Mouse (Mus musculus) liver, embryonic 16.5 days (tissue): ENCODE measurements around the gene Ppp1r8. TPM values are rescaled to one million over a fixed set of nuclear protein-coding genes. Genes with fewer than 3 reads are reported as not detected.
A peak's percentile ranks its signal among the peaks of the same experiment; 100 is the strongest.
"Not testable (repeated sequence)": the region's sequence is repeated elsewhere in the genome, so short reads cannot be mapped to it uniquely, and the experiment has no call there.

ENCODE experiments used
- ATAC-seq: fragments of 200-750 bp; cut with Nextera tagmentation; 2 replicates; pipeline ENCODE4 v1.8.0; 2017; ENCODE audit warnings: low read depth, mild to moderate bottlenecking, moderate number of reproducible peaks, moderate library complexity
- H3K27ac ChIP-seq: fragments of 300-500 bp; sonication (generic); 2 replicates; pipeline ENCODE4 v1.5.1; 2014; ENCODE audit warnings: mild to moderate bottlenecking, low read length
- H3K27me3 ChIP-seq: fragments of 300-500 bp; sonication (generic); 2 replicates; pipeline ENCODE4 v1.6.1; 2014; ENCODE audit warnings: low read depth, low read length, mixed read lengths; ENCODE audit not compliant: control insufficient read depth, insufficient read depth
- H3K36me3 ChIP-seq: fragments of 300-500 bp; sonication (generic); 2 replicates; pipeline ENCODE4 v1.6.1; 2014; ENCODE audit warnings: mild to moderate bottlenecking; ENCODE audit not compliant: control insufficient read depth, insufficient read depth
- H3K4me1 ChIP-seq: fragments of 300-500 bp; sonication (generic); 2 replicates; pipeline ENCODE4 v1.6.1; 2014; ENCODE audit warnings: low read depth, low read length, mixed read lengths; ENCODE audit not compliant: control insufficient read depth
- H3K4me2 ChIP-seq: fragments of 300-500 bp; sonication (generic); 2 replicates; pipeline ENCODE4 v1.6.1; 2014; ENCODE audit warnings: low read depth, low read length, mixed read lengths
- H3K4me3 ChIP-seq: fragments of 300-500 bp; sonication (generic); 2 replicates; pipeline ENCODE4 v1.5.1; 2014; ENCODE audit warnings: low read depth, mild to moderate bottlenecking, low read length
- H3K9ac ChIP-seq: fragments of 300-500 bp; sonication (generic); 2 replicates; pipeline ENCODE4 v1.6.1; 2014; ENCODE audit warnings: low read depth, low read length
- H3K9me3 ChIP-seq: fragments of 300-500 bp; sonication (generic); replicated peaks from 2 replicates; pipeline ENCODE4 v1.6.1; 2016; ENCODE audit warnings: low read length; ENCODE audit not compliant: control insufficient read depth
- WGBS: fragments of 180-500 bp; shearing (Covaris S2); extraction: QIAGEN DNeasy Blood & Tissue Kit; methylation state at CpG from one replicate; pipeline ENCODE4 v1.1.7; 2014; ENCODE audit not compliant: insufficient replicate concordance; 5-methylcytosine and 5-hydroxymethylcytosine counted together
- polyA plus RNA-seq: library from polyadenylated mRNA; unstranded; fragments of >200 nt; fragmentation: Nextera tagmentation; extraction: Ambion mirVana; gene quantifications from 2 replicates; pipeline ENCODE4 v1.2.1, GENCODE M21; 2015

The Ppp1r8 gene
- polyA plus RNA-seq, 1 experiment from 2014 or later, result 21.6 TPM

- Histone ChIP-seq H3K4me2 (peak overlapping the region; percentile 78), H3K36me3 (no peaks in the 10 kb centered on the region), H3K4me1 (peaks cover 13% of the 10 kb centered on the region), H3K9ac (peak overlapping the region; percentile 61), H3K27me3 (no peaks in the 10 kb centered on the region; the same call in 1 of the 2 replicates), H3K9me3 (no peaks in the 10 kb centered on the region), H3K27ac (peak overlapping the region; percentile 78), H3K4me3 (peak overlapping the region; percentile 46)
- 0 out of 2 replicates have a peak, but pooled peaks have one; percentile 52 for ATAC-seq
- 22% methylated on average over 16 of the region's 16 CpGs for WGBS
These were observed 40.8 kb downstream of the Ppp1r8 start for GRCm38 (mm10) chr4:132802171-132802637.

GRCm38 (mm10) chr4:132801176-132802077, 41.5 kb downstream of the Ppp1r8 start:
- Histone ChIP-seq H3K27ac (peak overlapping the region; percentile 78), H3K4me1 (peaks cover 15% of the 10 kb centered on the region), H3K9me3 (no peaks in the 10 kb centered on the region), H3K9ac (peak overlapping the region; percentile 61), H3K36me3 (no peaks in the 10 kb centered on the region), H3K27me3 (no peaks in the 10 kb centered on the region; the same call in 1 of the 2 replicates), H3K4me3 (peak overlapping the region; percentile 46), H3K4me2 (peak overlapping the region; percentile 78)
- WGBS, result 43% methylated on average over 18 of the region's 18 CpGs
- ATAC-seq, result peak; percentile 68

GRCm38 (mm10) chr4:132799845-132800244, 43.1 kb downstream of the Ppp1r8 start:
- 74% methylated on average over 4 of the region's 4 CpGs for WGBS
- H3K27me3 ChIP-seq, result peaks cover 10% of the 10 kb centered on the region
- no peak overlapping the region for H3K4me3 ChIP-seq
- H3K4me2 ChIP-seq, result no peak overlapping the region
- no peak for ATAC-seq
- H3K27ac ChIP-seq, result no peak overlapping the region
- H3K9me3 ChIP-seq, result no peaks in the 10 kb centered on the region
- H3K9ac ChIP-seq, result no peak overlapping the region
- peaks cover 26% of the 10 kb centered on the region for H3K4me1 ChIP-seq
- no peaks in the 10 kb centered on the region for H3K36me3 ChIP-seq

- not testable (repeated sequence) for H3K27ac ChIP-seq, ATAC-seq, H3K4me3 ChIP-seq, H3K36me3 ChIP-seq, H3K4me2 ChIP-seq, H3K9ac ChIP-seq, H3K9me3 ChIP-seq
- Histone ChIP-seq H3K27me3 (peaks cover 16% of the 10 kb centered on the region), H3K4me1 (peaks cover 26% of the 10 kb centered on the region)
- 73% methylated on average over 3 of the region's 3 CpGs for WGBS
These were observed 44.3 kb downstream of the Ppp1r8 start for GRCm38 (mm10) chr4:132798666-132799065.

GRCm38 (mm10) chr4:132798028-132798427, 44.9 kb downstream of the Ppp1r8 start:
- Histone ChIP-seq H3K4me1 (peaks cover 26% of the 10 kb centered on the region), H3K36me3 (no peaks in the 10 kb centered on the region), H3K4me2 (no peak overlapping the region), H3K27me3 (peaks cover 16% of the 10 kb centered on the region), H3K9ac (no peak overlapping the region), H3K4me3 (no peak overlapping the region), H3K27ac (no peak overlapping the region), H3K9me3 (no peaks in the 10 kb centered on the region)
- no peak for ATAC-seq
- WGBS, result 28% methylated on average over 4 of the region's 4 CpGs

GRCm38 (mm10) chr4:132797461-132797860, 45.5 kb downstream of the Ppp1r8 start:
- Histone ChIP-seq H3K36me3 (no peaks in the 10 kb centered on the region), H3K9ac (no peak overlapping the region), H3K4me3 (no peak overlapping the region), H3K4me2 (no peak overlapping the region), H3K27me3 (peaks cover 16% of the 10 kb centered on the region), H3K4me1 (peaks cover 26% of the 10 kb centered on the region), H3K9me3 (no peaks in the 10 kb centered on the region), H3K27ac (no peak overlapping the region)
- WGBS, result 35% methylated on average over 1 of the region's 1 CpGs
- no peak for ATAC-seq

- Histone ChIP-seq H3K9me3 (no peaks in the 10 kb centered on the region), H3K4me3 (peak within 1 kb of the TSS; percentile 61), H3K4me2 (peak within 1 kb of the TSS; percentile 77), H3K27ac (no peak within 1 kb of the TSS), H3K9ac (peak within 1 kb of the TSS; percentile 43), H3K4me1 (peaks cover 15% of the 10 kb centered on the region), H3K36me3 (no peaks in the 10 kb centered on the region), H3K27me3 (peaks cover 16% of the 10 kb centered on the region)
- peak; percentile 66 for ATAC-seq
- WGBS, result 1% methylated on average over 21 of the region's 21 CpGs
These were observed 46.6 kb downstream of the Ppp1r8 start, which contains the start of gene Themis2 for GRCm38 (mm10) chr4:132796196-132796886. Gene Themis2 (minus strand): TSS chr4:132796387.

GRCm38 (mm10) chr4:132795171-132795570, 47.8 kb downstream of the Ppp1r8 start:
- Histone ChIP-seq H3K4me2 (peak overlapping the region; percentile 77; the same call in 1 of the 2 replicates), H3K27me3 (peaks cover 16% of the 10 kb centered on the region), H3K36me3 (no peaks in the 10 kb centered on the region), H3K4me3 (peak overlapping the region; percentile 61), H3K9me3 (no peaks in the 10 kb centered on the region), H3K9ac (no peak overlapping the region), H3K27ac (no peak overlapping the region), H3K4me1 (peaks cover 13% of the 10 kb centered on the region)
- WGBS, result 64% methylated on average over 7 of the region's 7 CpGs
- no peak for ATAC-seq
